Mouse (Mus musculus) bone marrow macrophage, adult 2 months (primary cell): ENCODE measurements around the gene Actb.

Experiments used
- CTCF ChIP-seq: IDR thresholded peaks from 2 replicates; pipeline ENCODE4 v1.5.1; 2012; ENCODE audit warnings: low read depth, mild to moderate bottlenecking, low read length, moderate library complexity
- POLR2A ChIP-seq: IDR thresholded peaks from 2 replicates; pipeline ENCODE4 v1.6.1; 2012; ENCODE audit warnings: mild to moderate bottlenecking, low read depth, low read length, borderline replicate concordance

GRCm38 (mm10) chr5:142908941-142909575 lies 2.5 kb upstream of the Actb start:
- no peak for TF ChIP-seq POLR2A
- no peak for TF ChIP-seq CTCF
